Mouse (Mus musculus) forebrain, embryonic 12.5 days (tissue): ENCODE results near the gene Zdhhc1. TPM values are rescaled to one million over a fixed set of nuclear protein-coding genes. Genes with fewer than 3 reads are reported as not detected.

ENCODE experiments used
- ATAC-seq: fragments of 200-750 bp; cut with Nextera tagmentation; 2 replicates; pipeline ENCODE4 v1.8.0; 2017; ENCODE audit warnings: moderate TSS enrichment; ENCODE audit not compliant: low FRiP score
- H3K27ac ChIP-seq: fragments of 300-500 bp; sonication (generic); 2 replicates; pipeline ENCODE4 v1.5.1; 2016; ENCODE audit warnings: mild to moderate bottlenecking
- H3K27me3 ChIP-seq: fragments of 300-500 bp; sonication (generic); 2 replicates; pipeline ENCODE4 v1.6.1; 2016; ENCODE audit warnings: mild to moderate bottlenecking
- H3K36me3 ChIP-seq: fragments of 300-500 bp; sonication (generic); replicated peaks from 2 replicates; pipeline ENCODE4 v1.6.1; 2016; ENCODE audit warnings: mild to moderate bottlenecking
- H3K4me1 ChIP-seq: fragments of 300-500 bp; sonication (generic); 2 replicates; pipeline ENCODE4 v1.6.1; 2016
- H3K4me2 ChIP-seq: fragments of 300-500 bp; sonication (generic); 2 replicates; pipeline ENCODE4 v1.6.1; 2016; ENCODE audit warnings: mild to moderate bottlenecking, moderate library complexity
- H3K4me3 ChIP-seq: fragments of 300-500 bp; sonication (generic); replicated peaks from 2 replicates; pipeline ENCODE4 v1.5.1; 2016; ENCODE audit warnings: mild to moderate bottlenecking
- H3K9ac ChIP-seq: fragments of 300-500 bp; sonication (generic); 2 replicates; pipeline ENCODE4 v1.6.1; 2016; ENCODE audit warnings: mild to moderate bottlenecking
- H3K9me3 ChIP-seq: fragments of 300-500 bp; sonication (generic); 2 replicates; pipeline ENCODE4 v1.6.1; 2016
- WGBS: fragments of 180-500 bp; shearing (Covaris S2); methylation state at CpG from one replicate; pipeline ENCODE4 v1.1.7; 2016; 5-methylcytosine and 5-hydroxymethylcytosine counted together
- polyA plus RNA-seq: library from polyadenylated mRNA; unstranded; fragments of >200 nt; fragmentation: Nextera tagmentation; extraction: Ambion mirVana; gene quantifications from 2 replicates; pipeline ENCODE4 v1.2.1, GENCODE M21; 2016

The Zdhhc1 gene
- polyA plus RNA-seq, 1 experiment from 2014 or later: 26.1 TPM

- peak overlapping the region; percentile 4; the same call in 1 of the 2 replicates for H3K9ac ChIP-seq
- peaks cover 62% of the 10 kb centered on the region for H3K4me1 ChIP-seq
- H3K27ac ChIP-seq: peak overlapping the region; percentile 26
- ATAC-seq: no peak
- WGBS: 25% methylated on average over 17 of the region's 17 CpGs
- H3K4me2 ChIP-seq: peak overlapping the region; percentile 26
- H3K36me3 ChIP-seq: peaks cover 12% of the 10 kb centered on the region; the same call in 1 of the 2 replicates
- H3K4me3 ChIP-seq: no peak overlapping the region
- H3K9me3 ChIP-seq: no peaks in the 10 kb centered on the region
- H3K27me3 ChIP-seq: peaks cover 34% of the 10 kb centered on the region
Measured at GRCm38 (mm10) chr8:105473816-105474606, 22.7 kb downstream of the Zdhhc1 start.

- peaks cover 65% of the 10 kb centered on the region for H3K4me1 ChIP-seq
- H3K4me3 ChIP-seq: no peak overlapping the region
- H3K27ac ChIP-seq: no peak overlapping the region
- ATAC-seq: no peak
- peaks cover 34% of the 10 kb centered on the region for H3K27me3 ChIP-seq
- no peak overlapping the region for H3K9ac ChIP-seq
- WGBS: 42% methylated on average over 9 of the region's 9 CpGs
- H3K4me2 ChIP-seq: no peak overlapping the region
- no peaks in the 10 kb centered on the region for H3K9me3 ChIP-seq
- peaks cover 8% of the 10 kb centered on the region; the same call in 1 of the 2 replicates for H3K36me3 ChIP-seq
Measured at GRCm38 (mm10) chr8:105472983-105473382, 23.7 kb downstream of the Zdhhc1 start.

GRCm38 (mm10) chr8:105472414-105472932, 24.2 kb downstream of the Zdhhc1 start:
- no peak for ATAC-seq
- Histone ChIP-seq H3K36me3 (peaks cover 8% of the 10 kb centered on the region; the same call in 1 of the 2 replicates), H3K9me3 (no peaks in the 10 kb centered on the region), H3K27ac (no peak overlapping the region), H3K27me3 (peaks cover 34% of the 10 kb centered on the region), H3K4me1 (peaks cover 65% of the 10 kb centered on the region), H3K4me3 (no peak overlapping the region), H3K4me2 (no peak overlapping the region), H3K9ac (no peak overlapping the region)
- WGBS: 15% methylated on average over 23 of the region's 23 CpGs

- WGBS: 5% methylated on average over 25 of the region's 25 CpGs
- Histone ChIP-seq H3K27ac (peak within 1 kb of the TSS; percentile 71), H3K36me3 (peaks cover 12% of the 10 kb centered on the region), H3K4me3 (peak within 1 kb of the TSS; percentile 41), H3K9ac (peak within 1 kb of the TSS; percentile 50), H3K27me3 (peaks cover 34% of the 10 kb centered on the region), H3K4me1 (peaks cover 65% of the 10 kb centered on the region), H3K9me3 (no peaks in the 10 kb centered on the region), H3K4me2 (peak within 1 kb of the TSS; percentile 71)
- ATAC-seq: peak; percentile 91
Measured at GRCm38 (mm10) chr8:105471314-105472015, 25.2 kb downstream of the Zdhhc1 start, which contains the start of gene Tppp3. Gene Tppp3 (minus strand): TSS chr8:105471526.

GRCm38 (mm10) chr8:105470681-105471313, 25.9 kb downstream of the Zdhhc1 start:
- peak overlapping the region; percentile 71 for H3K4me2 ChIP-seq
- WGBS: 18% methylated on average over 11 of the region's 11 CpGs
- peak overlapping the region; percentile 50 for H3K9ac ChIP-seq
- no peak; the same call in 1 of the 2 replicates for ATAC-seq
- H3K9me3 ChIP-seq: no peaks in the 10 kb centered on the region
- H3K36me3 ChIP-seq: peaks cover 11% of the 10 kb centered on the region
- peak overlapping the region; percentile 41 for H3K4me3 ChIP-seq
- peaks cover 64% of the 10 kb centered on the region for H3K4me1 ChIP-seq
- H3K27ac ChIP-seq: peak overlapping the region; percentile 71
- peaks cover 33% of the 10 kb centered on the region for H3K27me3 ChIP-seq

- Histone ChIP-seq H3K4me3 (peak overlapping the region; percentile 41), H3K36me3 (peaks cover 8% of the 10 kb centered on the region), H3K27me3 (peaks cover 29% of the 10 kb centered on the region), H3K4me1 (peaks cover 59% of the 10 kb centered on the region), H3K9me3 (no peaks in the 10 kb centered on the region), H3K4me2 (peak overlapping the region; percentile 71), H3K27ac (no peak overlapping the region; the same call in 1 of the 2 replicates), H3K9ac (peak overlapping the region; percentile 50; the same call in 1 of the 2 replicates)
- WGBS: 85% methylated on average over 5 of the region's 5 CpGs
- ATAC-seq: no peak
Measured at GRCm38 (mm10) chr8:105470262-105470661, 26.4 kb downstream of the Zdhhc1 start.

- ATAC-seq: no peak
- Histone ChIP-seq H3K4me2 (peak overlapping the region; percentile 71), H3K4me3 (no peak overlapping the region; the same call in 1 of the 2 replicates), H3K36me3 (peaks cover 4% of the 10 kb centered on the region), H3K27me3 (peaks cover 27% of the 10 kb centered on the region), H3K9ac (no peak overlapping the region), H3K9me3 (no peaks in the 10 kb centered on the region), H3K27ac (peak overlapping the region; percentile 56; the same call in 1 of the 2 replicates), H3K4me1 (peaks cover 55% of the 10 kb centered on the region)
- 90% methylated on average over 5 of the region's 5 CpGs for WGBS
Measured at GRCm38 (mm10) chr8:105469816-105470215, 26.9 kb downstream of the Zdhhc1 start.

GRCm38 (mm10) chr8:105469041-105469695, 27.5 kb downstream of the Zdhhc1 start:
- H3K36me3 ChIP-seq: peaks cover 4% of the 10 kb centered on the region
- H3K27me3 ChIP-seq: peaks cover 27% of the 10 kb centered on the region
- no peak overlapping the region; the same call in 1 of the 2 replicates for H3K9ac ChIP-seq
- peak overlapping the region; percentile 56 for H3K27ac ChIP-seq
- WGBS: 36% methylated on average over 6 of the region's 6 CpGs
- no peak overlapping the region for H3K4me3 ChIP-seq
- ATAC-seq: peak; percentile 39
- peaks cover 55% of the 10 kb centered on the region for H3K4me1 ChIP-seq
- peak overlapping the region; percentile 71; the same call in 1 of the 2 replicates for H3K4me2 ChIP-seq
- no peaks in the 10 kb centered on the region for H3K9me3 ChIP-seq

GRCm38 (mm10) chr8:105468002-105468720, 28.5 kb downstream of the Zdhhc1 start:
- 91% methylated on average over 27 of the region's 27 CpGs for WGBS
- Histone ChIP-seq H3K4me2 (no peak overlapping the region), H3K36me3 (peaks cover 4% of the 10 kb centered on the region), H3K4me1 (peaks cover 54% of the 10 kb centered on the region), H3K9ac (no peak overlapping the region), H3K27me3 (peaks cover 19% of the 10 kb centered on the region), H3K27ac (no peak overlapping the region), H3K9me3 (no peaks in the 10 kb centered on the region), H3K4me3 (no peak overlapping the region)
- ATAC-seq: no peak

GRCm38 (mm10) chr8:105467396-105467985, 29.2 kb downstream of the Zdhhc1 start:
- H3K4me1 ChIP-seq: peaks cover 51% of the 10 kb centered on the region
- H3K36me3 ChIP-seq: peaks cover 4% of the 10 kb centered on the region
- ATAC-seq: no peak
- no peak overlapping the region for H3K27ac ChIP-seq
- peaks cover 13% of the 10 kb centered on the region for H3K27me3 ChIP-seq
- H3K9ac ChIP-seq: no peak overlapping the region
- no peak overlapping the region for H3K4me2 ChIP-seq
- no peaks in the 10 kb centered on the region for H3K9me3 ChIP-seq
- H3K4me3 ChIP-seq: no peak overlapping the region
- WGBS: 93% methylated on average over 10 of the region's 10 CpGs
